Mouse (Mus musculus) megakaryocyte progenitor cell, adult 5-6 weeks (primary cell): ENCODE results near the gene Gm20388. TPM values are rescaled to one million over a fixed set of nuclear protein-coding genes. Genes with fewer than 3 reads are reported as not detected.

Source experiments
- ATAC-seq: replicated peaks from 2 replicates; pipeline ENCODE4 v1.8.0; 2016; ENCODE audit warnings: mild to moderate bottlenecking, moderate TSS enrichment, inconsistent platforms; ENCODE audit not compliant: poor library complexity
- total RNA-seq, 2 experiments: library from RNA; stranded (forward) in 1 of 2; stranded (reverse) in 1 of 2; fragments of 157-497, 149-512 nt in 1 of 2; fragments of 200-1000 nt in 1 of 2; gene quantifications; 2 replicates each; pipeline versions ENCODE4 v1.2.3 to v1.2.4; 2015 to 2017

Gm20388 gene
- total RNA-seq, 2 experiments from 2014 or later, result 18.6 TPM; not detected in 1

GRCm38 (mm10) chr8:121557746-121558145 is 1647.1 kb downstream of the Gm20388 start:
- no peak for ATAC-seq

- no peak for ATAC-seq
Observed at GRCm38 (mm10) chr8:121558538-121558937, 1647.9 kb downstream of the Gm20388 start.

GRCm38 (mm10) chr8:121559801-121560200 is 1649.2 kb downstream of the Gm20388 start:
- ATAC-seq, result no peak

GRCm38 (mm10) chr8:121560432-121561100 is 1649.9 kb downstream of the Gm20388 start:
- no peak for ATAC-seq

GRCm38 (mm10) chr8:121561636-121562345 is 1651.2 kb downstream of the Gm20388 start:
- ATAC-seq, result no peak

GRCm38 (mm10) chr8:121562941-121563351 is 1652.3 kb downstream of the Gm20388 start:
- no peak for ATAC-seq

GRCm38 (mm10) chr8:121563701-121564100 is 1653.1 kb downstream of the Gm20388 start:
- ATAC-seq, result no peak

GRCm38 (mm10) chr8:121568321-121568720 is 1657.7 kb downstream of the Gm20388 start:
- no peak for ATAC-seq

- ATAC-seq, result peak; percentile 89
Observed at GRCm38 (mm10) chr8:121570335-121570734, 1659.7 kb downstream of the Gm20388 start.

GRCm38 (mm10) chr8:121570801-121571200 is 1660.2 kb downstream of the Gm20388 start:
- no peak for ATAC-seq

- no peak for ATAC-seq
Observed at GRCm38 (mm10) chr8:121572121-121572520, 1661.5 kb downstream of the Gm20388 start.

GRCm38 (mm10) chr8:121573275-121573674 is 1662.6 kb downstream of the Gm20388 start:
- peak; percentile 62 for ATAC-seq

- ATAC-seq, result no peak
Observed at GRCm38 (mm10) chr8:121575661-121576060, 1665.0 kb downstream of the Gm20388 start.

- ATAC-seq, result peak; percentile 1
Observed at GRCm38 (mm10) chr8:121577751-121578675, 1667.4 kb downstream of the Gm20388 start.

- peak; percentile 78 for ATAC-seq
Observed at GRCm38 (mm10) chr8:121578676-121579451, 1668.2 kb downstream of the Gm20388 start, which contains the start of gene Fbxo31. Gene Fbxo31 (minus strand): TSS chr8:121578806.

- peak; percentile 8; the same call in 1 of the 2 replicates for ATAC-seq
Observed at GRCm38 (mm10) chr8:121580465-121580864, 1669.8 kb downstream of the Gm20388 start.

GRCm38 (mm10) chr8:121583653-121584052 is 1673.0 kb downstream of the Gm20388 start:
- ATAC-seq, result no peak

- ATAC-seq, result no peak
Observed at GRCm38 (mm10) chr8:121584730-121585129, 1674.1 kb downstream of the Gm20388 start.

GRCm38 (mm10) chr8:121585159-121585825 is 1674.7 kb downstream of the Gm20388 start:
- ATAC-seq, result peak; percentile 84

GRCm38 (mm10) chr8:121588750-121589149 is 1678.1 kb downstream of the Gm20388 start:
- peak; percentile 22; the same call in 1 of the 2 replicates for ATAC-seq
